Mouse (Mus musculus) layer of hippocampus, postnatal 25 days (tissue): ENCODE measurements around the gene Snx13. TPM values are rescaled to one million over a fixed set of nuclear protein-coding genes. Genes with fewer than 3 reads are reported as not detected.
A peak's percentile ranks its signal among the peaks of the same experiment; 100 is the strongest.

Experiments
- DNase-seq, 2 experiments: peaks; one replicate each; pipeline ENCODE4 v3.0.0; 2022; ENCODE audit warnings: mixed read lengths in 2 of 2, low spot score in 1 of 2; ENCODE audit errors: extremely low spot score in 1 of 2
- total RNA-seq, 2 experiments: library from RNA; stranded (reverse); gene quantifications; 2 replicates each; pipeline ENCODE4 v1.2.3; 2021

Snx13 gene
- total RNA-seq, 2 experiments from 2014 or later: 56.6 to 63.1 TPM

DNA sequence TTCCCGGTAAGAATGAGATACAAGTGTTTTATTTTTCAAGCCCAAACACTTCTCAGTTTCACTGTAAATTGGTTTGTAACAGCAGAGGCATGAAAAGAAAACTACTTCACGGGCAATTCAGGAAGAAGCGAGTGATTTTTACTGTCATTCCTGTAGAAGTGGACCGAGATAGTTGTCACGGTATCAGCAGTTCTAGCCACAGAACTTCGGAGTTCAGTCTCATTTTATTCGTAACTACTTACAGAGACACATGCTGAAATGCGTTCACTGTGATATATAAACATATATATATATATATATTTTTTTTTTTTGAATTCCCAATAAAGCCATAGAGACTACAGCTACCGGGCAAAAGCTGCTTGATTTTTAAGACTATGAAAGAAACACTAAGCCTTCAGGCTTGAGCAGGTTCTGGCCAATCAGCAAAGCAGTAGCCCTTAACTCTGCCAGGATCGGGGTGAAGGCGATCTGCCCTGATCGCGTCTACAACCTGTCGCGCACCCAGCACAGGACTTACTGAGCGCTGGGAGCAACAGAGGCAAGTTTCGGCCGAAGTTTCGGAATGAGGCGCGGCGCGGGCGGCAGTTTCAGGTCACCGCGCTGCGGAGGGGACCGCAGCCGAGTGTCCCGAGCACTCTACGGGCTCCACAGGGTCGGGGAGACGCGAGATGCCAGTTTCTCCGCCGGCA, 532 bp upstream of the Snx13 start:
- DNase-seq: no peak

GRCm38 (mm10) chr12:35047320-35048225, 587 bp downstream of the Snx13 start:
- DNase-seq: peak in 1 of 2 experiments; percentile 42

DNA sequence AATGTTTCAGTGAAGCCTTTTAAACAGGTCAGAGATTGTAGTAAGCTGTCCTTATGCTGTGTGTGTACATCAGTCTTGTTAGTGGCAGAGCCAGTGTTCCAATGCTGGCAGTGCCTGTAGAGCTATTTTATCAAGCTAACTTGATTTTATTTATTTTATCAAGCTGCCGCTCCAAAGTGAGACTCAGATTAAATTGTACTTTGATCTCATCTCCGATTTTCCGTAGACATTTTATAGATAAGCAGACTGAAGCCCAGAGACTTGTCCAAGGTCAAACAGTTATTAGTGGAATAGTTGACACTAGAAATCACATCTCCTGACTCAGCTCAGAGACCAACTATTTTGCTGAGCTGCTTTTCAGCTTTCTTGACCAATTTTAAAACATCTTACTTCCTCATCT, 1.9 kb downstream of the Snx13 start:
- DNase-seq: no peak

GRCm38 (mm10) chr12:35050501-35050900, 3.5 kb downstream of the Snx13 start:
- DNase-seq: no peak

DNA sequence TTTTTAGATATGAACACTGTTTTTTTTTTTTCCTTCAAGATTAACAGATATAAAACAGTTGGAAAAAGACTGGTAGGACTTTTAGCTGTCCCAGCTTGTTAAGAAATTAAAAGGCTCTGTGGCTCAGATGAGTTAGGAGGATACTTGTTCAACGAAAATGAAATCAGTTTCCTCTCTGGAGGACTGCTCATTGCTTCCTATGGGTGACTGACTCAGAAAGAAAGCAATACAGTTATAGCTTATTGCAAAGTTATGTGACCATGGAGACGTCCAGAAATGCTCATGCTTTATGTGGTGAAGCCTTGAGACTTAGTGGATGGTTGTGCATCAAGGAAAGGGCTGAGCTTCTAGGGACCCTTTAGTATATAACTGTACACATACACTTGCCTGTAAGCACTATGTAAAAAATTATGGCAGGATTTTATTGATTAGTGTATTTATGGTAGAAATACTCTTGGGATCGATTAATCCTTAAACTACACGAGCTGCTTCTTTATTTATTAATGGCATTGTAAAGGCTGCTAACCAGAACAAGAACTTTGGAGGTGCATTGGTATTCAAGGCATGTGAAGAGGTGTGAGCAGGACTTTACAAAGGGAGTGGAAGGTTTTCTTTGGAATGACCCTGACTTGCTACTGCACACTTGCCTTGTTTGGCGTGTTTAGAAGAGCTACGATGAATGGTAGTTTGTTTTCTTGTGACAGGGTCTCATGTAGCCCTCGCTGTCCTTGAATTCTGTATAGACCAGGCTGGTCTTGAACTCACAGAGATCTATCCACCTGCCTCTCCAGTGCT, 4.2 kb downstream of the Snx13 start:
- no peak for DNase-seq

DNA sequence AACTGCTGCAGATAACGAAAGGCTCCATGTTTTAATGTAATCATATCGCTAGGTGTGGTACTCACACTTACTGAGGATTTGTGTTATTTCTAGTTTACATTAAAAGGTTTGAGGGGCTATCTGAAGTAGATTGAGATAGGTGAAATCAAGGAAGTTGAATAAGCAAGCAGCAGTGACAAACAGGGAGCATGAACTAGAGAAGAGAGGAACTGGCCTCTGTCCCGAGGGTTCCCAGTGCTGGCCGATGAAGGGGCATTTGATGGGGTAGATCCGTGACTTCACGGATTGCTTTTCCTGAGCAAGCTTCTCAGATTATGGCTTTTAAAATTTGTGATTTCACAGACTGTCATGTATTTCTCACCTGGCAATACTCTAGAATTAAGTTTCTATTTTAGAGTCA, 7.4 kb downstream of the Snx13 start:
- DNase-seq: no peak

DNA sequence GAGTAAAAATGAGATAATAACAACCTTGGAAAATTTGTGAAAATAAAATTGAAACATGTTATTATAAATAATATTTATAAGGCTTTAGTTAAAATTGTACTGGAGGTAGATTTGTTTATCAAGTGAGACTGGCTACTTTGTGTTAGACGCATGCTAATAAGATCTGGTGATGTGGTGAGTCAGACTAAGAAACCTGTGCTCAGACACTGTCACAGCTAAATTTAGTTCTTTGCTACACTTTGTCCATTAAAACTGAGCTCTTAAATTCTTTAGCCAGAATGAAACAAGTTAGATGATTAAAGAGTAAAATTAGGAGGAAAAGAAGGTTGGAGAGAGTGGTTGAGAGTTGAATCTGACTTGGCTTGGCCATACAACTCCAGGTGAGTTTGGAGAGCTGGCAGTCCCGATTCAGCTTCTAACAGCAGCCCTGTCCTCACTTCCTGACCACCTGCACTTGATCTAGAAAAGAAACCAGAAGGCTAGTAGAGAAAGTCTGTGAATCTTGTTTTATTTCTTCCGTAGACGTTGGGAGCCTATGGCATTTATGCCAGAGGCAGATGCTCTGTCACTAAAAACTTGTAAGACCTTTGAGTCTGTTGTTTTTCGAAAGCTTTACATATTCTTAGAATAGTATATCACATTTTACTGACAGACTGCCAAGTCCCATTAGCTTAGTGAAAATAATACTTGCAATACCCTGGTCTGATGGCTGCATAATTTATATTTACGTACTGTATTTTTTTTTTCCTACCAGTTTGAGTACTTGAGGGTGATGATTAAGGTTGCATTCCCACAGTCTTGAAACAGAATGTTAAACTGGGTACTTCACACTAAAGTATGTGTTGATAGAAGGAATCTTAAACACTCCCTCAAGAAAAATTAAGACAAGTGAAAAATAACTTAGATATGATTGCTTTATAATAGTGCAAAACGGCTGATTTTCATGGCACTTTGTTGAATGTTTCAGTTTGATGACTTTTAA, 8.4 kb downstream of the Snx13 start:
- no peak for DNase-seq

DNA sequence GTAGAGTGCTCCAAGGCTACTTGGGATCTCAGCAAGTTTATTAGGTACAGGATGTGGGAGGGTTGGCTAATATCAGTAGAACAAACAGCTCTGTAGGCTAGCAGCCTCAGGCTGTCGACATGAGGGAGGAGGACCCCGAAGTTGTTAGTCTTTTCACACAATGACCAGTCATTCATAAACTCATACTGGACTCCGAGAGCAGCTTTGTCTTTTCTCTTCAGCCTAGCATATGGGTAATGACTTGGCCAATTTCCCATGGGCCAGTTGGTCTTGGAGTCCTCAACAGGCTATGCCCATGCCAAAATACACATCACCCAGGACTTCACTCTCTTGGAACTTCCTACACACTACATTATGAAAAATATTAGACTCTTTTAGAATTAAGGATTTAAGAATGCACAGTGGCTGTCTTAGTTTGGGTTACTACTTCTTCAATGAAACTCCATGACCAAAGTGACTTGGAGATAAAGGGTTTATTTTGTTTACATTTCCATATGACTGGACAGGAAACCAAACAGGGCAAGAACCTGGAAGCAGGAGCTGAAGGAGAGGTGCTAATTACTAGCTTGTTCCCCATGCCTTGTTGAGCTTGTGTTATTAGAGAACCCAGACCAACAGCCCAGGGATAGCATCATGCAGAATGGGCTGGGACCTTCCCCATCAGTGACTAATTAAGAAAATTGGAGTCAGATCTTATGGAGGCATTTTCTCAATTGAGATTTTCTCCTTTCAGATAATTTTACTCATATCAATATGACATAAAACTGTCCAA, 16.9 kb downstream of the Snx13 start:
- no peak for DNase-seq

- DNase-seq: no peak
These were observed 20.6 kb downstream of the Snx13 start for GRCm38 (mm10) chr12:35067621-35068020.

GRCm38 (mm10) chr12:35071336-35071735, 24.4 kb downstream of the Snx13 start:
- DNase-seq: no peak

GRCm38 (mm10) chr12:35072178-35072577, 25.2 kb downstream of the Snx13 start:
- no peak for DNase-seq

- no peak for DNase-seq
These were observed 29.0 kb downstream of the Snx13 start for GRCm38 (mm10) chr12:35075993-35076392.

- no peak for DNase-seq
These were observed 76.6 kb downstream of the Snx13 start for GRCm38 (mm10) chr12:35123549-35123948.

DNA sequence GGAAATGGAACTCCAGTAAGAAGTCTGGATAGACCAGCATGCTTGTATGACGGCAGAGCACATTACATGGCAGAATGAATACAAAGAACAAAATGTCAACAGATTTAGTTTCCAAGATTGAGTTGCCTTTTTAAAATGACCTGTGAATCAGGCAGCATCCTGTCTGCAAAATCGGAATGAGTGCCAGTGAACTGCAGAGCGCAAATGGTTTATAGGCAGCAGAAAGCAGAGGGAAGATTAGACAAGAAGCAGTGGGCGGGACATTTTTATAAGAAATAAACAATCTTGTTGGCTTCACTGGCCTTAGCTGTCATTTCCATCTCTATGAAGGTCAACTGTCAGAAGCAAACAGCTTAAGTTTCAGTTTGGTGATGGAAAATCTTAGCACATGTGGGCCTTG, 106.2 kb downstream of the Snx13 start:
- DNase-seq: no peak

GRCm38 (mm10) chr12:35154149-35154548, 107.2 kb downstream of the Snx13 start:
- no peak for DNase-seq

GRCm38 (mm10) chr12:35157237-35157636, 110.3 kb downstream of the Snx13 start:
- DNase-seq: no peak

- no peak for DNase-seq
These were observed 114.7 kb downstream of the Snx13 start for GRCm38 (mm10) chr12:35161690-35162089.

GRCm38 (mm10) chr12:35170275-35170674, 123.3 kb downstream of the Snx13 start:
- DNase-seq: no peak

DNA sequence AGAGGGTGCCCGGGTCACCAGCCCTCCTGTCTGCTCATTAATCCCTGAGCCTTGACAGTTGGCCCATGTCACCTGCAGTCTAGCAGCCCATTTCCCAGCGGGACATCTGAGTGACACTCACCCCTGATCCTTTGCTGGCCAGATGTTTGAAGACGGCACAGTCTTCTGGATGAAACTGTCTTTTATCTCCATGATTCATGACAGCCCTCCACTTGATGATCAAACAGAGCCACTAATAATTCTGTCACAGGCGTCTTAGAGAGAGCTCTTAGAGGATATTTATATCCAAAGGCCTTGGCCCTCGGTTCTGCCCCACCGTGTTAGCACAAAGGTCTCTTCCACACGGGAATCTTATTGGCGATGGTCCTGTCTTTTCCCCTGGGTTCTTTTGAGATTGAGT, 129.0 kb downstream of the Snx13 start:
- no peak for DNase-seq
